Mouse (Mus musculus): ENCODE measurements at regions not wholly inside any gene's neighbourhood (a gene's known extent, or its start where the extent isn't known, plus 50 kb on each side); places are given as distances from the start of the nearest gene placed in this dataset.
"Not testable (repeated sequence)": the region's sequence is repeated elsewhere in the genome, so short reads cannot be mapped to it uniquely, and the experiment has no call there.

DNA sequence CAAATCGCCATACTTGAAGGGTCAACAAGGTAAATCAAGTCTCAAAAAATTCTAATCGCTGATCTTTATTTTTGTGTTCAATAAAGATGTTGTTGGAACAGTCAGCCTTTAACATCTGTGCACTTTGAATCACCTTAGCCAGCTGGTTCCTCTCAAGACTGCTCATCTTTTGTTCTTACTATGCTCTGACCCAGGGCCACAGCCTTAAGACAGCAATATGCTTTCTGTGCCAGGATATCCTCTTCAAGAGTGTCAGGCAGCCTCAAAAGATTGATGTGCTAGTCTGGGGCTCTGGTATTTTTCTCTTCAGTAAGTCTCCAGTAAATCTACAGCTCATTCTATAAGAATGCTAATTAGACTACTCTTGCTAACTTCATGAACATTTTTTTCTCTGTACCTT, 199.9 kb downstream of the Dph6 start:
- CTCF ChIA-PET = interaction anchor here (0.7 kb wide), 1 partner anchor 13 kb away, joined by 3 read pairs; no protein-coding TSS in a partner anchor

DNA sequence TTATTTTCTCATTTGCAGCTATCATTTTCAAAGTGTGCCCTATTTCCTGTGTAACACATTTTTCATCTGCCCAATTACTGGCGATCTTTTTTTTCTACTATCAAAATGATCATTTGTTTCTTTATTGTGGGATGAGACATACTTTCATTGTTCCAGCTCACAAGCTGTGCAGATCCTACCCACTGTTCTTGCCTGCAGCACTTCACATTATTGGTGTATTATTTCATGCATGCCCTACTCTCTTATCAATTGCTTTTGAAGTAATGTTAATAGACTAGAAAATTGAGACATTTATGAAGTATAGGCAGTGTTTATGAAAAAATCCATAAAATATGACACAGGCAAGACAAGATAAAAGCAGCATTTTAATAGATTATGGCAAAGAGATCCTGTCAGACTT, 204.6 kb downstream of the Dph6 start:
- CTCF ChIA-PET = no interaction called here

GRCm38 (mm10) chr2:114443801-114444200, 211.0 kb downstream of the Dph6 start:
- CTCF ChIA-PET = no interaction called here

DNA sequence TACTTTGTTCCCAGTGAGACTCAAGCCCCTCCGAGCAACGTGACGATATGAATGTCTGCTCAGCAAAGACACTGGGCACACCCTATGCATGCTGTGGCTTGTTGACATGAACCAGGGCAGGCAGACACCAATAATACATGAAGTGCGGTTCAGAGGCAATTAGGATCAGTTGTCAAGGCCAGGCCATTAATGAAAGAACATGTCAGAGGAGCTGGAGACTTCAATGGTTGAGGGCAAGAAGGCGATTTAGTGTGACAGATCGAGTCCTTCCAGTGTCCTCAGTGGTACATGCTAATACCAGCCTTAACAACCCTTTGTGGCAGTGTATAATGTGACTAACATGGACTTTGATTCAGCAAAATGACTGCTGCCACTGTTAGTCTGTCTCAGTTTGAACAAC, 213.8 kb downstream of the Dph6 start:
- CTCF ChIA-PET = no interaction called here

DNA sequence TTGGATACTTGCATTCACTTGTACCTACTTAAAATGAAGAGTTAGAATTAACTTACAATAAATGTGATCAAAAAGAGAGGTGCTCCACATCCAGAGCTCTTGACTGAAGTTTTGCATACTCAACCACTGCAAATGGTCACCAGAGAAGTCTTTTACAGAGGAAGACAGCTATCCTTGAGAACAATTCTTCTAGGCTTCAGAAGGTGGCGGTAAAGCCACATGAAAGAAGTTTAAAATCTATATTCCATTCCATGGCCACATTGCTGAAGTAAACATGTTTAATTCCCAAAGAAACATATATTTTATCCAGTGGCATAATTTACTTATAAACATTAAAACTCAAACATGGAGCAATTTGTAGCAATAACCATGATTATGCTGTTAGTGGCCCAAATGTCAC, 215.1 kb downstream of the Dph6 start:
- CTCF ChIA-PET = no interaction called here

- CTCF ChIA-PET = no interaction called here
Observed at GRCm38 (mm10) chr2:114438048-114438447, 216.7 kb downstream of the Dph6 start.

DNA sequence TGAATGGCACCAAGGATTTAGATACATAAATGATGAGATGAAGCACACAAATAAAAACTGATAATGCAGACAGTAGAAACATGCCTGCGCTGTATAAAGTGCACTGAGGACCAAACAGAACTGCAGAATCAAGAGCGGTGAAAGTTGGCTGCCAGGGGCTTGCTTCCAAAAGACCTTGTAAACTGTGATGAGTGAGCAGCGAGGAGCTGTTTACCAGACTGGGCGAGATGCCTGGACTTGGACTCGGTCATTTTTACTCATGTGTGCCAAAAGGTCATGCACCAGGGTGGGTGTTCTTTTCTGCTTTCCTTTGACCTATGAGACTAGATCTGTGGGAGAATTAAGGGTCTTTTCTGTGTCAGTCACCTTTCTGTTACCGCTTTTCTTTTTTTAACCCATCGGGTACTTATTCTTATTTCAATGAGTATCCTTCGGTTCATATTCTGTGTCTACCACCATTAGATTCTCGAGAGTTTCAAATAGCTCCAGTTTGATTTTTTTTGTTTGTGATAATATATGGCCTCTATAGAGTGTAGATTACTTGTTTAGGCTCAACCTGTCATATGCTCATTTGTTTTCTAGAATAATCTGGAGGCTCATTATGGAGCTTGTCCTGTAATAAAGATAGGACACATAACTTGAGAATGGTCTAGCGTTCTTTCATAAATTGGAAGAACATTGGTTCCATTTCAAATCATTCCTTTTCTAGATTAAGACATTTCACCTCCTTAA, 226.3 kb upstream of the Zfp770 start:
- CTCF ChIA-PET = no interaction called here

DNA sequence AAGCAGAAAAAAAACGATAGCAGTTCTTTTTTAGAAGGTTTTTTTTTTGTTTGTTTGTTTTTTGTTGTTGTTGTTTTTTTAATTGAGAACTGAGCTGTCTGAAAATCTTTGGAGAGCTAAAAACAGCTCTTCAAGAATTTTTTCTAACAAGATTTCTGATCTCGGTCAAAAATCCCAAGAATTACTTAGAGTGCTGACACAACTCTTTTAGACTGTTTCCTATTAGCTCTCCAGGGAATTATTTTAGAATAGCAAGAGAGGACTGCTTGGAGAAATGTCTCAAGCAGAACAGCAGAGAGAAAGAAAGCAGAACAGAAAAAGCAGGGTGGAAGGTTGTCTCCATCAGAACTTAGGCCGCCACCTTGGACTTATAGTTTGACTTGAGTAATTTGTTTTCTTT, 218.1 kb upstream of the Zfp770 start:
- CTCF ChIA-PET = no interaction called here

DNA sequence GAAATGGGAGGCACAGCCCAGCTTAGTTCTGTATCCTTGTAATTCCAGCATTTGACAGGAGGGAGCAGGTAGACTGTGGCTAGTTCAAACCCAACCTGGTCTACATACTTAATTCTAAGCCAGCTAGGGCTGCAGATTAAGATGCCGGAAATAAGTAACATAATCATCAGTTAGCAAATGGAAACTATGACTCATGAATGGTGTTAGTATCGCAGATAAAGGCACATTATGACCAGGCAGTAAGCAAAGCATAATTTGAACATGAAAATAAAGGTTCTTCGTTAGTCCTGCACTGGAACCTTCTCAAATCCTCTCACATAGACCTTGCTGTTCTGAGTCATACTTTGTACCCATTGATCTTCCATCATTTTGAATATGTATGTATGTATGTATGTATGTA, 211.7 kb upstream of the Zfp770 start:
- CTCF ChIA-PET = no interaction called here

DNA sequence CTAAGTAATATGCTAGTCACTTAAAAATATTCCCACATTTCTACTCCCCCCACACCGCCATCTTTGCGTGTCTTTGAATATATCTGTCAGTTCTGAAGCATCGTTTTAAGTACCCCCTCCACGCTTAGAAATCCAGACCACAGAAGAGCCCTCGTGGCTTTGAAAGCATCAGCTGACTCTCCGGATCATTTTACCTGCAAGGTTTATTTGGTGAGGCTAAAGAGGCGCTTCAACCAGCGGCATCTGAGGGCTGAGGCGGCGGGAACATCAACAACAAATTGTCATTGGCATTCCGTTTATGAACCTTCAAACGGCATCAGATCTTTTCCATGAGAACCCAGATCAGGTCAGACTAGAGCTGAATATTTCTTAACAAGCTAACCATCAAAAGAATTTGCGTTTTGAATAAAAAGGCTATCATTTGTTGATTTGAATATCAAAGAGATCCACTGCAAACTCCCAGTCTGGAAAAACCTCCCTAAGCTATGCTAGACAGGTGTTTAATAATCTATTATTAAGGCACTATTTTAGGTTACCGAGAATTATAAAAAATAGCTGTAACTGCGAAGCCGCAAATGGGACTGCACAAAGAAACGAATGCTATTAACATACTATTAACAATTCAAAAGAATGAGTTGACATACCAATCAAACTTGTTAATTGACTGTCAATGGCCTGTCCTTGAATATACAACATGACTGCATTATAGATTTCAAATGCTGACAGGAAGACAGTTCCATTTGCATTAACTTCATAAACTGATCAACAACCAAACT, 210.9 kb upstream of the Zfp770 start:
- CTCF ChIA-PET = no interaction called here

GRCm38 (mm10) chr2:114410717-114411116, 209.4 kb upstream of the Zfp770 start:
- CTCF ChIA-PET = no interaction called here

DNA sequence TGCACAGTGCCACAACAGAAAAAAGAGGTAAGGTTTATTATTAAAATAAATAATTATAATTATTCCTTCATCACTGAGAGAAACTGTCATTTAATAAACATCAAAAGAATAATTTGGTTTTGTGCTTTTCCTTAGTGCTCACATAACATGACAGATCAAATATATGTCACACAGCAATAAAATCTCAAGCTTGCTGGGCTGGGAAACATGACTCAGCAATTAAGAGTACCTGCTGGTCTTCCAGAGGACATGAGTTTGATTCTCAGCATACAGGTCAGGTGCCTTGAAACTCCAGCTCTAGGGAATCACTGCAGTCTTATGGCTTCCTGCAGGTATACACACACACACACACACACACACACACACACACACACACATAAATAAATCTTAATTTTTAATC, 208.3 kb upstream of the Zfp770 start:
- CTCF ChIA-PET = no interaction called here

GRCm38 (mm10) chr2:114407408-114407807, 206.1 kb upstream of the Zfp770 start:
- CTCF ChIA-PET = no interaction called here

- CTCF ChIA-PET = no interaction called here
Observed at GRCm38 (mm10) chr2:114384566-114384965, 183.3 kb upstream of the Zfp770 start.

DNA sequence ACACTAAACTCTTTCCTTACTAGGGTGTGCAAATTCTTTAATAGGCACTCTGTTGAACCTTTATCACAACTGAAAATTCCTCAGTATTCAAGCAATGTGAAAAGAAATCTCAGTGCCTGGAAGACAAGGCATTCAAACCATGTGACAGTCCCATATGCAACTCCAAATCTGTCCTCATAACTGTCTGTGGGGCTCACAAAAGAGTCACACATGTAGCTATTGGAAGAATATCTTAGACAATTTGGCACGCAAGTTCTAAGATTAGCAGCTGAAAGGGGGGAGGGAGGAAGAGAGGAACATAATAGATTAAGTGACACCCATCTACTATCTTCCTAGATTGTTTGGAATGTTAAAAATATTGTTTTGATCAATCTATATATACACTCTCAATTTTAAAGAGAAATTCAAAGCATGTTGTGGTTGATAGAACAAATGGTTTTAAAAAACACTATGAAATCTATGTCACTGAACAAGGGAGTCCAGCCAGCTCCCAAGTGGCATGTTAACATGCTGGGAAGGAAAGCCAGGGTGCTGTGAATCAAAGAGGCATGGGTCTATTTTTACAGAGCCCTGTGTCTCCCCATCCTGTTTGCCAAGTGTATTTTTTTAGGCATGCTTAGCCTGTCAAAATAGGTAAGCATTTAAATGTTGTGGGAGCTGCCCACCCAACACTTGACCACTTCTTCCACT, 177.7 kb upstream of the Zfp770 start:
- CTCF ChIA-PET = no interaction called here

GRCm38 (mm10) chr2:114373476-114373875, 172.2 kb upstream of the Zfp770 start:
- CTCF ChIA-PET = interaction anchor here (0.6 kb wide), 1 partner anchor 769 kb away, joined by 3 read pairs; no protein-coding TSS in a partner anchor

GRCm38 (mm10) chr2:114353876-114354275, 152.6 kb upstream of the Zfp770 start:
- CTCF ChIA-PET = not testable (repeated sequence)

- CTCF ChIA-PET = no interaction called here
Observed at GRCm38 (mm10) chr2:114340578-114341293, 139.5 kb upstream of the Zfp770 start.

GRCm38 (mm10) chr2:114301746-114302145, 100.5 kb upstream of the Zfp770 start:
- CTCF ChIA-PET = no interaction called here

- CTCF ChIA-PET = no interaction called here
Observed at GRCm38 (mm10) chr2:114295110-114295509, 93.8 kb upstream of the Zfp770 start.

DNA sequence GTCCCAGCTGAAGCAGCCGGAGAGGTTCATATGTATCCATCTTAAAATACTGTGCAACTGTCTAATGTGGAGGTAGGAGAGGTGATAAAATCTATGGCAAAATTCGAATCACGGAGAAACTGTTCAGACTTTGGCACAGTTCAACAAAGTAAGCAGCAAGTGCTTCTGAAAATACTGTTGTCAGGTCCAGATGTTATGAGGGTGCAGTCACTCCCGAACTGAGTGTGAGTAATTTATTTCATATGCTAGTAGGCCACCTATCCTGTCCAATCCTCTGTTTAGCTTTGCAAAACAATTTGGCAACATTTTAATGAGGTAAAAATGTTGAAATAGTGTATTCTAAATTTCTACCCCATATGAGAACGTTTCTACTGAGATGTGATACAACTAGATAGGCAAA, 90.1 kb upstream of the Zfp770 start:
- CTCF ChIA-PET = no interaction called here

DNA sequence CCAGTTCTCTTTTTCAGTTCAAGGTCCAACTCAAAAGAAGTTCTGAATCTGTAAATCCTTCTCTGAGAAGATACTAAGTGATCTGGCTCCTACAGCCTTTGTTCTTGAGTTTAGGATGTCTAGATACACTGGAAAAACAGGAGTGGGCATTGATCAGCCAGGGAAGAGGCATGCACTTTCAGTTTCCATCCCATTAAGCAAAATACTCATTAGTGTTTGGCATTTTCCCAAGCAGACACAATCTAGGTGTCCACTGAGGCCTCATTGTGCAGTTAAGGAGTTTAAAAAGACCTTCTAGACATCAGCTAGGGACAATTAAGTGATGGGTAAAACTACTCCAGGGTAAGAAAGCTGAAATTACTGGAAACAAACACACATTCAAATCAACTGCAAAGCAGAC, 74.3 kb upstream of the Zfp770 start:
- CTCF ChIA-PET = no interaction called here

All from spleen, embryonic (tissue).